Mouse (Mus musculus) lung, postnatal 36 days (tissue): ENCODE results near the gene Slc35f1.
"Not testable (repeated sequence)": the region's sequence is repeated elsewhere in the genome, so short reads cannot be mapped to it uniquely, and the experiment has no call there.

Experiments
- DNase-seq: peaks from one replicate; pipeline ENCODE4 v3.0.0; 2022; ENCODE audit warnings: mixed read lengths

Slc35f1 gene

DNA sequence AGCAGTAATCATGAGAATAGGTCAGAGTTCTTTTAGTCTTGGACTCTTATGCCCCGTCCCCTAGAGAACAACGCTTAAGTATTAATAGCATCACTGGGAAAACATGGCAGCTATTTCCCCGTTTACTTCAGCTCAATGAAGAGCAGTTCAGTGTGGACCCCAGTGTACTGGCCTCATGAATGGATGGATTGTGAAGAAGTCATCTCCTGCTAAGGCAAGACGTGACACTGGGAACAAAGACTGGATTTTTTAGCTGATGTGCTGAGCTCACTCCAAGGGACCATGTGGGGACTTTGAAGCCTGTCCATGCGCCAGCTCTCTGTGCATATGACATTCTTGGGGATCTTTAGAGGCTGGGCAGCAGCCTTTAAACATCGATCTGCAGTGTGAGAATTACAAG, 101.2 kb downstream of the Slc35f1 start:
- no peak for DNase-seq

DNA sequence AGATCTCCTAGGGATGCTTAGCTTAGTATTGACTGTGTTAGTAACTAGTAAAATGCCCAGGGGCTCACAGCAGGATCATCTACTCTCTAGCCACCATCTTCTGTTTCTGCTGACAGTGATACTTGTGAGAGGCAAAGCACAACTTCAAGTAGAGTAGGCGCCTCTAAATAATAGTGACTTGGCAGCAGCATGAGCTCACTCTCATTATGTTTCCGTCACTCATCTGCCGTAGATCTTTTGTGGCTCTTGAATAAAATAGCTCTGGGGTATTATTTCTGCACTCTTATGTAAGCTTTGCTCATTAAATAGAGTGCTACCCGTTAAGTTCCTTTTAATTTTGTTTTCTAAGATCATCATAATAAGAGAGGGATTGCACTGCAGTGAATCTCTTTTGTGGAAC, 107.1 kb downstream of the Slc35f1 start:
- DNase-seq, result no peak

- DNase-seq, result no peak
These were observed 117.5 kb downstream of the Slc35f1 start for GRCm38 (mm10) chr10:52807808-52808207.

- DNase-seq, result peak; percentile 13
These were observed 122.5 kb downstream of the Slc35f1 start for GRCm38 (mm10) chr10:52812861-52813260.

- DNase-seq, result no peak
These were observed 124.0 kb downstream of the Slc35f1 start for GRCm38 (mm10) chr10:52814358-52814757.

DNA sequence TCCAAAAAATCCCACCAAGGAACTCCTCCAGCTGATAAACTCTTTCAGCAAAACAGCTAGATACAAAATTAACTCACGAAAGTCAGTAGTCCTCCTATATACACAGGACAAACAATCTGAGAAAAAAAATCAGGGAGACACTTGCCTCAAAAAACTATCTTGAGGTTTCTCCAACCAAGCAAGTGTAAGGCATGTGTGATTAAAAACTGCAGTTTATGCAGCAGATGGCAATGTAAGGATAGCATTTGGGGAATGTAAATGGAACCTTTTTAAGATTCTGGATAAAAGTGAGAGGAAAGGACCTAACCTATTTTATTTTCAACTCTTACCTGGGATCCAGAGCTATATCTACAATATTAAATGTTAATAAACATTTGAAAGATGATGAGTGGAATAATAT, 129.3 kb downstream of the Slc35f1 start:
- DNase-seq, result no peak

DNA sequence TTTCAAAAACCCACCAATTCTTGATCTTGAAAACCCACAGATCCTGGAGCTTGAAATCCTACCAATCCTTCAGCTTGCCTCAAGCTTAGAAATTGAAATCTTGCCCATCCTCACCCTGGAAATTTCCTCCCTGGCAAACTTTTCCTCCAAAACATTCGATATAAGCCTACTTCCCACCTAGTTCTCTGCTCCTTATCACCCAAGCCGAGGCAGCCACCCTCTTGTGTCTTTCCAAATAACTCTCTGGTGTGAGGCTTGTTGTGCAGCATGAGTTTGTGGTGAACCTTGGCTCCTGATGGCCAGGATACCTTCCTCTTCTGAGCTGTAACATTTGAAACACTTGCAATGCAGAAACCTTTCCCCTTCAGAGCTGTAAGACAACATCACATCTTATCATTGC, 132.6 kb downstream of the Slc35f1 start:
- no peak for DNase-seq

GRCm38 (mm10) chr10:52825746-52826145, 135.4 kb downstream of the Slc35f1 start:
- no peak for DNase-seq

DNA sequence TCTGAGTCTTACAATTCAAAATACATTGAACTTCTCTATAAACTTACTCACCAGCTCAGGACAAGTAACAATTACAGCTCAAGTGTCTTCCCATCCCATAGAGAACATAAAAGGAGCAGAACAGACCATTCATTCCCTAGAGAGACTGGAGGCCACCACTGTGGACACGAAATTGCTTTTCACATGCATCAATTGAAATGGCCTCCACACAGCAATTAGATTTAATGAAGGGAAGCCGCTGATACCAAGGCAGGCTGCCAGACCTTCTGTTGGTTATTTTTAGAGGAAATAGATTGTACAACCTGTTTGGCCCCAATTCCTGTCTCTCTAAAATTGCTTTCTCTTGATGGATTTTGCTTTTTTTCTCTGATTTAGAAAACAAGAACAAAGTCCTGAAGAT, 150.5 kb downstream of the Slc35f1 start:
- DNase-seq, result no peak

DNA sequence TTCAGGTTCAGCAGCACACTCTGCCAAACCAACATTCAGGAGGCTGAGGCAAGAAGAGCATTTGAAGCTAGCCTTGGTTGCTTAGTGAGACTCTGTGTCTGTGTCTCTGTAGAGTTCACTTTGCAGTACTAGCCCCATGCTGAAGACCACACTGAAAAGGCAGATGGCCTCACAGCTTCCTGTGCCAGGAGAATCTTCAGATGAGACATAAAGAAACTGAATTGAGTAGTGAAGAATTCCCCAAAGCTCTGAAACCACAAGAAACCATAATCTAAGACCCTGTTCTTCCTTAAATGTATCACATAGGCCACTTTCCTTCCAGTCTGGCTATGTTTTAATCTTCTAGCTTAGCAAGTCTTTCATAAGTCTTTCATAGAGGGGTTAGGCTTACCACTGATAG, 161.7 kb downstream of the Slc35f1 start:
- DNase-seq, result no peak

DNA sequence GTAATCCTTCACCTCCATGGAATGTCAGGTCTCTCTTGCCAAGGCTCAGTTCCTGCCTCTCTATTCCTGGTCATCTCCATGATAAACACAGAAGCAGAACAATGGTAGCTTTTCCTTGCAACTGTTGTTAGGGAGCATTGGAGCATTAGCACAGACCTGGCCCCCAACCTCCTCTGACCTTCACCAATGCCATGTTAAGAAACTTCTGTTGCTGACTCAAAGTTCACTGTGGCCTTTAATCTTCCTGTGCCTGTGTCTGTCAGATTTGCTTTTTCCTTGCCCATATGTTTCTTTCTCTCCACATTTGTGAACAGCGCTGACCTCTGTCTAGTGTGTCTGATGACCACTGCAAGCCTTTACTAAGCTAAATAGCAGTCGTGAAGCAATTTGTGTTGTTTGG, 170.5 kb downstream of the Slc35f1 start:
- no peak for DNase-seq

GRCm38 (mm10) chr10:52864936-52865335, 174.6 kb downstream of the Slc35f1 start:
- DNase-seq, result peak; percentile 8

- no peak for DNase-seq
These were observed 180.8 kb downstream of the Slc35f1 start for GRCm38 (mm10) chr10:52871110-52871509.

DNA sequence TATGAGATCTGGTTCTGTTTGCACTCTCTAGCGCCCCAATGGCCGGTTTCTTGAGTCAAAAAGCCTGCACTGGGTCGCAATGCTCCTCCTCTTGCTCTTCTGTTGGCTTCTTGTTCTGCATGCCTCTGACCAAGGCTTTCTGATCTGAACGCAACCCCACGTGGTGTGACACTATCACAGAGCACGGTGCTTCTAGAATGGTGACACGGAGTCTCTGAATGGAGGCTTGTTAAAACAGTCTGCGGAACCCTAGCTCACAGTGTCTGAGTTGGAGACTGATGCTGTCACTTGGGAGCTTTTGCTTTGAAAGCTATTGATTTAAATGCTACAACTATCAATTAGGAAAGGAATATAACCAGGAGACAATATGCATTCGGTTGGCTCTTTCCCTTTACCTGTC, 183.8 kb downstream of the Slc35f1 start:
- DNase-seq, result no peak

DNA sequence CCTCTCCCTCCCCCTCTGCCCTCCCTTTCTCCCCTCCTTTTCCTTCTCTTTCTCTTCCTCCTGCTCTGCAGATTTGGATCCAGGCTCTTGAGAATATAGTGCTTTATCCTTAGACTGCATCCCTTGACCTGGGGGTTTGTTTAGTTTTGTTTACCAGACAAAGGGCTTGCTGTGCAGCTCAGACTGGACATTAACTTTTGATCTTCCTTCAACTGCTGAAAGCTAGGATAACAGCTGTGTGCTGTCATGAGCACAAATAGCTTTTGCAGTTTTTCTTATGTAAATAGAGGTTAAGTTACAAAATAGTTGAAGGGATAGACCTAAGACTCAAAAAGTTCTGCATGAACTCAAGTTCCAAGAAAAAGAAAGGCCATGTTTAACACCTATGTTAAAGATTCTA, 184.4 kb downstream of the Slc35f1 start:
- DNase-seq, result peak; percentile 29

- no peak for DNase-seq
These were observed 187.1 kb downstream of the Slc35f1 start for GRCm38 (mm10) chr10:52877263-52878021.

DNA sequence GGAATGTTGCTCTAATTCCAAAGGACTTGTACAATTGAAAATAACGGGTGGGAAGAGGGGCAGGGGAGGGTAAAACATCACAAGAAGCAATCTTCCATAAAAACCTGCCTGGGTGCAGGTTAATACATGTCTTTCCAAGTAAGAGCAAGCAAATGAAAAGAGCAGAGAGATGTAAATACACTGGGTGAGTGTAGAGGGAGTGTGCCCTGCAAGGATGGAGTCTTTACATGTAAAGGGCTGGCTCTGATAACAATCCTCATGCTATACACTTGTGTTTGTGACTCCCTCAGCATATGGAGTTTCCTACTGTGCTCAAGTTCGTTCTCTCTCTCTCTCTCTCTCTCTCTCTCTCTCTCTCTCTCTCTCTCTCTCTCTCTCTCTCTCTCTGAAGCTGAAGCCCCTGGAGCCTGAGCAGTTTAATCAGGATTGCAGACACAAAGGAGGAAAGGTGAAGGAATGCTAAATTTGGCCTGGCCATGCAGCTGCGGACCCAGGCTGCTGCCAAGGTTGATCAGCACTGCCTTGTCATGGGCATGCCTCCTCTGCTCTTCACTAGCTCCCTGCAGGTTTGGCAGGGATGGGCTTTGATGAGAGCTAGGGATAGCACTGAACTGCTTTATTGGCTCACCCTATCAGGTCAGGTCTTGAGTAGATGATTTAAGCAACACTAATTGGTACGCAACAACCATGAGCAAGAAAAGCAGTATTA, 187.9 kb downstream of the Slc35f1 start:
- DNase-seq, result no peak

GRCm38 (mm10) chr10:52896724-52897123, 206.4 kb downstream of the Slc35f1 start:
- DNase-seq, result not testable (repeated sequence)

GRCm38 (mm10) chr10:52904914-52905313, 214.6 kb downstream of the Slc35f1 start:
- no peak for DNase-seq

DNA sequence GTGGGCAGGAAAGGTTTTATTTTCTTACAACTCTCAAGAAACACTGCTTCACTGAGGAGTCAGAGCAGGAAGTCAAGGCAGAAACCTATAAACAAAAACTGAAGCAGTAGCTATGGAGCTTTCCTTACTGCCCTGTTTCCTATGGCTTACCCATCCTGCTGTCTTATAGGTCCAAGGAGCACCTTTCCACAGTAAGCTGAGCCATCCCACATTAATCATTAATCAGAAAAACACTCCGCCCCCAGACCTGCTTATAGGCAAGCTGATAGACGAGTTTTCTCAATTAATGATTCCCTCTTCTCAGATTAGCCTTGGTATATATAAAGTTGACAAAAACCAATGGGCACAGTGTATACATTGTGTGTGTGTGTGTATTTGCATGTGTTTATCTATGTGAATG, 221.4 kb downstream of the Slc35f1 start:
- DNase-seq, result no peak

- DNase-seq, result no peak
These were observed 228.4 kb downstream of the Slc35f1 start for GRCm38 (mm10) chr10:52918715-52919114.

GRCm38 (mm10) chr10:52923143-52923542, 232.8 kb downstream of the Slc35f1 start:
- no peak for DNase-seq

- no peak for DNase-seq
These were observed 236.0 kb downstream of the Slc35f1 start for GRCm38 (mm10) chr10:52926330-52926729.

- DNase-seq, result no peak
These were observed 241.8 kb downstream of the Slc35f1 start for GRCm38 (mm10) chr10:52932159-52932558.

DNA sequence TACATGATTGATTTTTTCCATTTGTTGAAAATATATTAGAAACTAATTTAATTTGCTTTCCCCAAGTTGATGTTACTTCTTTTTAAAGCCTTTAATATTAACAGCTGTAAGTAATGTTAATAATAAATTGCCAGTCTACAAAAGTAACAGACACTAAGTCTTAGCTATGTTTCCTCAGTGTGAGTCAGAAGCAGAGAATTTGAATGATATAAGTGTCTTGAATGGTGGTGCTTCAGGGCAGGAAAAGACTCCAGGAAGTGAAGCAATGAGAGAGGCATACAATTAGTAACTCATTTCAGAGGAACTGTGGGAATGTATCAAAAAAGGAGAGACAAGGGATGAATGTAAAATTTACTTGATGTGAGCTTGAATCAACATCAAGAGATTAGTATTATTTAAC, 244.3 kb downstream of the Slc35f1 start:
- no peak for DNase-seq
